Mouse (Mus musculus) liver, postnatal 0 days (tissue): Measurements from ENCODE around the gene Dennd2d. TPM values are rescaled to one million over a fixed set of nuclear protein-coding genes. Genes with fewer than 3 reads are reported as not detected.

ENCODE experiments used
- ATAC-seq: fragments of 200-750 bp; cut with Nextera tagmentation; 2 replicates; pipeline ENCODE4 v1.8.0; 2017; ENCODE audit warnings: mild to moderate bottlenecking, moderate library complexity
- DNase-seq: peaks from one replicate; pipeline ENCODE4 v3.0.0-alpha.2; 2016
- H3K27ac ChIP-seq: fragments of 300-500 bp; sonication (generic); 2 replicates; pipeline ENCODE4 v1.5.1; 2014; ENCODE audit warnings: antibody characterized with exemption, moderate library complexity, mild to moderate bottlenecking, low read depth
- H3K27me3 ChIP-seq: fragments of 300-500 bp; sonication (generic); 2 replicates; pipeline ENCODE4 v1.6.1; 2014; ENCODE audit warnings: low read length, control low read depth, mixed read lengths; ENCODE audit not compliant: insufficient read depth
- H3K36me3 ChIP-seq: fragments of 300-500 bp; sonication (generic); replicated peaks from 2 replicates; pipeline ENCODE4 v1.6.1; 2014; ENCODE audit warnings: mild to moderate bottlenecking, control low read depth, low read length, moderate library complexity, mixed read lengths; ENCODE audit not compliant: insufficient read depth
- H3K4me1 ChIP-seq: fragments of 300-500 bp; sonication (generic); 2 replicates; pipeline ENCODE4 v1.6.1; 2014; ENCODE audit warnings: antibody characterized with exemption, mild to moderate bottlenecking, control low read depth; ENCODE audit not compliant: insufficient read depth
- H3K4me2 ChIP-seq: fragments of 300-500 bp; sonication (generic); 2 replicates; pipeline ENCODE4 v1.6.1; 2014; ENCODE audit warnings: low read depth, mild to moderate bottlenecking, low read length, moderate library complexity, mixed read lengths
- H3K4me3 ChIP-seq: fragments of 300-500 bp; sonication (generic); 2 replicates; pipeline ENCODE4 v1.5.1; 2014; ENCODE audit warnings: low read depth, low read length
- H3K9ac ChIP-seq: fragments of 300-500 bp; sonication (generic); replicated peaks from 2 replicates; pipeline ENCODE4 v1.6.1; 2014; ENCODE audit warnings: mild to moderate bottlenecking, moderate library complexity
- H3K9me3 ChIP-seq: fragments of 300-500 bp; sonication (generic); 2 replicates; pipeline ENCODE4 v1.6.1; 2016; ENCODE audit warnings: mild to moderate bottlenecking, control low read depth, low read length, mixed read lengths
- CTCF ChIP-seq: sonication (generic); IDR thresholded peaks from 2 replicates; pipeline ENCODE4 v1.5.1; 2016; ENCODE audit warnings: antibody characterized with exemption, low read depth
- EP300 ChIP-seq: IDR thresholded peaks from 2 replicates; pipeline ENCODE4 v1.6.1; 2016; ENCODE audit warnings: antibody characterized with exemption, low read depth, mild to moderate bottlenecking
- WGBS: fragments of 180-500 bp; shearing (Covaris S2); extraction: QIAGEN DNeasy Blood & Tissue Kit; methylation state at CpG from one replicate; pipeline ENCODE4 v1.1.7; 2014; ENCODE audit not compliant: insufficient replicate concordance; 5-methylcytosine and 5-hydroxymethylcytosine counted together
- polyA plus RNA-seq: library from polyadenylated mRNA; unstranded; fragments of >200 nt; fragmentation: Nextera tagmentation; extraction: Ambion mirVana; gene quantifications from 2 replicates; pipeline ENCODE4 v1.2.1, GENCODE M21; 2015

The Dennd2d gene
- polyA plus RNA-seq: 7.6 and 7.7 TPM in 2 replicates

DNA sequence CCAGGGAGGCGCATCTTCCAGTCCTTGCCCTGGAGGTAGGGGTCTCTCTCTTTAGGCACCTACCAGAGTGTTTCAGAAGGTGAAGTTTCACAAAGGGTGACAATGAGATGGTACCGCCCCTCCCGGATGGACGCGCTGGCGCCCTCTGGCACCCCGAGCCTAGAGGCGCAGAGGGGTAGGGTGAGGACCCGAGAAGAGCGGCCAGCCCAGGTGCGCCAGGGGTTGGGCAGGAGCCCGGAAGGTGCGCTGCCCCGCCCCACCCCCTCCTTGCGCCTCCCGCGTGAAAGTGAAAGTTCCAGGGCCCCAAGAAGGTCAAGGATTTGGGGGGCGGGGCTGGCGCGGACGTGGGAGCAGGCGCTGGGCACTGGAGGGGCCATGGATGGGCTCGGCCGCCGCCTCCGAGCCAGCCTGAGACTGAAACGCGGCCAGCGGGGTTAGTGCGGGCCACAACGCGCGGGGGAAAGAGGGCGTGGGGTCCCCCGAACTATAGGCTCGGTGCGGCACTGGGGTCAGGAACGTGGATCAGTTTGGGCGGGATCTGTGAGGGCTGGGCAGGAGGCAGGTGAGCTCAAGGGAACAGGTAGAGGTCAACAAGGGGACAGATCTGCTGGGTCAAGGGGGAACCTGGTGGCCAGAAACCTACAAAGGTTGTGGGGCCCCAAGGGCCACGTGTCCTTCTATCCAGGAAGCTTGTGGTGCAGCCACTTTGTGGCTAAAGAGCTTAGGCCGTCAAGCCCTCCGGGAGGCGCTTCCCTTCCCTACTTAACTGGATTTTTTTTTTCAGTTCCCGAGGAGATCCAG, at the start of gene Dennd2d:
Gene Dennd2d, plus strand, starts transcription at position 125 of the 801 bp plus-strand sequence.
- WGBS: under 1% methylated on average over 27 of the region's 44 CpGs
- H3K9ac ChIP-seq: peak within 1 kb of the TSS; percentile 79
- peak; percentile 69 for DNase-seq
- H3K36me3 ChIP-seq: no peaks in the 10 kb centered on the region
- H3K27ac ChIP-seq: peak within 1 kb of the TSS; percentile 83
- TF ChIP-seq EP300 (no peak), CTCF (peak; percentile 50)
- H3K4me1 ChIP-seq: peaks cover 23% of the 10 kb centered on the region
- H3K9me3 ChIP-seq: no peaks in the 10 kb centered on the region
- peak; percentile 67 for ATAC-seq
- H3K27me3 ChIP-seq: no peaks in the 10 kb centered on the region
- H3K4me2 ChIP-seq: peak within 1 kb of the TSS; percentile 92
- H3K4me3 ChIP-seq: peak within 1 kb of the TSS; percentile 82

GRCm38 (mm10) chr3:106448571-106448970, 33.6 kb upstream of the Dennd2d start:
- ATAC-seq: peak; percentile 64; the same call in 1 of the 2 replicates
- DNase-seq: peak; percentile 26
- Histone ChIP-seq H3K36me3 (no peaks in the 10 kb centered on the region), H3K4me1 (0 out of 2 replicates have a peak, but pooled peaks cover 2% of the 10 kb centered on the region), H3K4me3 (no peak overlapping the region), H3K9ac (no peak overlapping the region), H3K27me3 (no peaks in the 10 kb centered on the region), H3K4me2 (no peak overlapping the region), H3K9me3 (no peaks in the 10 kb centered on the region), H3K27ac (no peak overlapping the region)
- TF ChIP-seq EP300 (no peak), CTCF (peak; percentile 90)

DNA sequence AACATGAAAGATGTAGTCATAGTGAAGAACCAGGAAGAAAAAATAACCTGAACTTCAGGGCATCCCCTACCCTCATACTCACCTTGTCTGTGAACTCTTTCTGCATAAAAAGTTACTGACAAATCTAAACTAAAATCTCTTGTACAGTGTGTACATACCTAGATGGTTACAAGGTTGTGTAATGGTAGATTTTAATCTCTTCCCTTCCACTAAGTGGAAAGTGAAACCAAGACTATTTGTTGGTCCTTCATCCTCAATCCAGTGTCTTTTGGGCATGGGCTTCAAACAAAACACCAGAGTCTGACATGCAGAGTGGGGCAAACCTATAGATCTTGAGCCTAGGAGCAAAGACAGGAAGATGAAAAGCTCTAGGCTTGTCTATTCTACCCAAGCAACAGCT, 33.2 kb upstream of the Dennd2d start:
- TF ChIP-seq CTCF (no peak), EP300 (no peak)
- DNase-seq (no peak), ATAC-seq (peak; percentile 44; the same call in 1 of the 2 replicates)

DNA sequence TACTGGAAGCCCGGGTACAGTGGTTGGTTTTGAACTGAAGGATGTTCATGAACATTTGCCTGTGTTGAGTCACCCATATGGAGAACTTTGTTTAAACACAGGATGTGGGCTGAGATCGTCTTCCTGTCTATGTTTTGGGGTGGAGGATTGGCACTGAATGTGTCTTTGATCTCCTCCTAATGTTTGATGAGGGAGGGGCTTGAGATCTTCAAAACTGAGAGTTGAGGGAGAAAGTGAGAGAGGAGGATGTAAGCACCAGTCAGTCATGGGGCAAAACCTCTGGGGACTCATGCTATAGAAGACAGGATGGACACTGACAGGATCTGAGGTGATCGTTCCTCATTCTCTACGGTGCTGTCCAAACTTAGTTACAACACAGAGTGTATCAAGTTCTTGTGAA, 32.6 kb upstream of the Dennd2d start:
- H3K4me2 ChIP-seq: no peak overlapping the region
- H3K9ac ChIP-seq: no peak overlapping the region
- ATAC-seq (peak; percentile 23; the same call in 1 of the 2 replicates), DNase-seq (no peak)
- no peak overlapping the region for H3K4me3 ChIP-seq
- no peaks in the 10 kb centered on the region for H3K36me3 ChIP-seq
- no peaks in the 10 kb centered on the region for H3K27me3 ChIP-seq
- H3K9me3 ChIP-seq: no peaks in the 10 kb centered on the region
- 0 out of 2 replicates have a peak, but pooled peaks cover 2% of the 10 kb centered on the region for H3K4me1 ChIP-seq
- H3K27ac ChIP-seq: no peak overlapping the region
- 38% methylated on average over 4 of the region's 4 CpGs for WGBS
- no peak for TF ChIP-seq EP300
- TF ChIP-seq CTCF: no peak

More for the DNA sequence above, 33.2 kb upstream of the Dennd2d start:
- Histone ChIP-seq H3K9ac (no peak overlapping the region), H3K9me3 (no peaks in the 10 kb centered on the region), H3K27me3 (no peaks in the 10 kb centered on the region), H3K27ac (no peak overlapping the region), H3K4me2 (no peak overlapping the region), H3K36me3 (no peaks in the 10 kb centered on the region), H3K4me1 (0 out of 2 replicates have a peak, but pooled peaks cover 2% of the 10 kb centered on the region), H3K4me3 (no peak overlapping the region)

GRCm38 (mm10) chr3:106452616-106453015, 29.6 kb upstream of the Dennd2d start:
- Histone ChIP-seq H3K4me3 (no peak overlapping the region), H3K9ac (no peak overlapping the region), H3K4me1 (0 out of 2 replicates have a peak, but pooled peaks cover 2% of the 10 kb centered on the region), H3K4me2 (no peak overlapping the region), H3K9me3 (no peaks in the 10 kb centered on the region), H3K27me3 (no peaks in the 10 kb centered on the region), H3K27ac (no peak overlapping the region), H3K36me3 (no peaks in the 10 kb centered on the region)
- no peak for TF ChIP-seq EP300
- no peak for TF ChIP-seq CTCF
- WGBS: 34% methylated on average over 4 of the region's 4 CpGs
- DNase-seq (no peak), ATAC-seq (no peak)

GRCm38 (mm10) chr3:106457298-106457869, 24.8 kb upstream of the Dennd2d start:
- Histone ChIP-seq H3K27me3 (no peaks in the 10 kb centered on the region), H3K4me2 (no peak overlapping the region), H3K4me1 (no peaks in the 10 kb centered on the region), H3K27ac (no peak overlapping the region), H3K36me3 (no peaks in the 10 kb centered on the region), H3K9me3 (no peaks in the 10 kb centered on the region), H3K4me3 (no peak overlapping the region), H3K9ac (no peak overlapping the region)
- WGBS: 66% methylated on average over 2 of the region's 2 CpGs
- DNase-seq (no peak), ATAC-seq (no peak)
- TF ChIP-seq CTCF (no peak), EP300 (no peak)
